Mouse (Mus musculus) bone marrow macrophage, adult 2 months (primary cell): ENCODE measurements around the gene 4930432M17Rik. TPM values are rescaled to one million over a fixed set of nuclear protein-coding genes. Genes with fewer than 3 reads are reported as not detected.

Source experiments
- H3K27ac ChIP-seq: 2 replicates; pipeline ENCODE4 v1.5.1; 2012; ENCODE audit warnings: low read depth, low read length; ENCODE audit not compliant: insufficient read depth
- H3K4me1 ChIP-seq: 2 replicates; pipeline ENCODE4 v1.6.1; 2012; ENCODE audit warnings: low read length; ENCODE audit not compliant: control insufficient read depth, insufficient read depth
- H3K4me3 ChIP-seq: 2 replicates; pipeline ENCODE4 v1.5.1; 2012; ENCODE audit warnings: mild to moderate bottlenecking, low read length, moderate library complexity; ENCODE audit not compliant: insufficient read depth
- CTCF ChIP-seq: IDR thresholded peaks from 2 replicates; pipeline ENCODE4 v1.5.1; 2012; ENCODE audit warnings: low read depth, mild to moderate bottlenecking, low read length, moderate library complexity
- POLR2A ChIP-seq: IDR thresholded peaks from 2 replicates; pipeline ENCODE4 v1.6.1; 2012; ENCODE audit warnings: mild to moderate bottlenecking, low read depth, low read length, borderline replicate concordance
- polyA plus RNA-seq: library from polyadenylated mRNA; stranded (reverse); fragments of >200 nt; gene quantifications from 2 replicates; pipeline ENCODE4 v1.2.4, GENCODE M21; 2012; ENCODE audit not compliant: missing spikeins, insufficient read depth, insufficient read length

4930432M17Rik gene
- polyA plus RNA-seq, 1 experiment: not detected

DNA sequence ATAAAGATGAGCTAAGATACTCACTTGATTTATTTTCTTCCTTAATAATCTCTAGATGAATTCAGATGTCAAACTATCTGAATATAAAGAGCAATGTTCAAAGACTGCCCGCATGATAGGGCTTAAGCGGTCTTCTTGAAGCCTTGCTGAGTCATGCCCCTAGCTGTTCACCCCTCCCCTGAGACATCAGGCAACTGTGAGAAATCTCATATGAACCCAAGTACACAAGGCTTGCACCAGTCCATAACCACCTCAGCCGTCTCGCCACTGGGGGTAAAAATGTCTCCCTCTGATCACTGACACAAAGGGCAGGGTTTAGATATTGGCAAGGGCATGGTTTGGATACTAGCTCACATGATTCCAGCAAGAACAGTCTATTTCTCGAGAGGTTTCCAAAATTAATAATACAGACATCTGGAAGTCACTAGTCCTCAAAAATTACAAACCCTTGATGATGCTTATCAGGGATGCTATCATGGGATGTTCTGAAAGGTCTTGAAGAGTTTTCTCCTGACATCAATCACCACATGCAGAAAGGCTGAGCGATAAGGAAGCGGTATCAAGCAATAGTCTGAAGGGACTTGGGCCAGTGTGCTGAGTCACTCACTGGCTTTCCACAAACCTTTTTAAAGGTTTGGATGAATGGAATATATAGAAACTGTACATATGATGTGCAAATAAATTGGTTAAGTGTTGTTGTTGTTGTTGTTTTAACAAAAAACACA lies 32.8 kb downstream of the 4930432M17Rik start:
- TF ChIP-seq CTCF (no peak), POLR2A (no peak)

DNA sequence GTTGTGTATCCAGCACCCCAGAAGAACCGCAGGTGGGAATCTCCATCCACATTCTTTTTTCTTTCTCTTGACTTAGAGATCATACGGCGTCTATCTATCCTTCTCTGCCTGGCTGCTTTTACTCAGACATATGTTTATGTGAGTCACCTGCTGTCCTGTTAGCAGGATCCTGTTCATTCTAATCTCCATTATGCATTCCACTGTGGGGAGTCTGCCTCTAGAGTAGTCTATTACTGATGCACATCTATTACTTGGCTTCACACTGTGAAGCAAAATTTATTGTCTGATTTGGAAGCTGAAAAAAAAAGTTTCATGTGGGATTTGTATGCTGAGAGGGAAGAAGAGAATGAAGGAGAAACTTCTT lies 33.3 kb downstream of the 4930432M17Rik start:
- TF ChIP-seq POLR2A (no peak), CTCF (no peak)
- no peaks in the 10 kb centered on the region for H3K4me1 ChIP-seq
- H3K4me3 ChIP-seq: no peak overlapping the region
- no peak overlapping the region for H3K27ac ChIP-seq

More for the DNA sequence above, 32.8 kb downstream of the 4930432M17Rik start:
- no peak overlapping the region for H3K4me3 ChIP-seq
- no peak overlapping the region for H3K27ac ChIP-seq
- H3K4me1 ChIP-seq: no peaks in the 10 kb centered on the region

DNA sequence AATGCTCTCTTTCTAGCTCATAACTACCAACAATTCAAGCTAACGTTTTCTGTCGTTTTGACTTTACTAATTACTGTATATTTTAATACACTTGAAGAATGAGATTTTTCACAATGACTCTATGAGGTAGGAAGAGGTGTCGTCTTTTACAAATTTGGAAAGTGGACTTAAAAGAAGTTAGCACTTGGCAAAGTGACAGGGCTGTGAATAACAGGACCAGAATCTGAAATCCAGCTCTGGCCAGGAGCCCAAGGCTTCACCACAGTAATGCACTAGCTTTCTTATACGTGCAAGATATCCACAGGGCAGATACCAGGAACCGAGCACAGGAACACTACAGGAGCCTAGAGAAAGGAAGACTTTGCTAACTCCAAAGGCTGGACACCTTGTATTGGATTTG lies 35.5 kb downstream of the 4930432M17Rik start:
- Histone ChIP-seq H3K4me3 (no peak overlapping the region), H3K27ac (no peak overlapping the region), H3K4me1 (no peaks in the 10 kb centered on the region)
- TF ChIP-seq CTCF (no peak), POLR2A (no peak)

DNA sequence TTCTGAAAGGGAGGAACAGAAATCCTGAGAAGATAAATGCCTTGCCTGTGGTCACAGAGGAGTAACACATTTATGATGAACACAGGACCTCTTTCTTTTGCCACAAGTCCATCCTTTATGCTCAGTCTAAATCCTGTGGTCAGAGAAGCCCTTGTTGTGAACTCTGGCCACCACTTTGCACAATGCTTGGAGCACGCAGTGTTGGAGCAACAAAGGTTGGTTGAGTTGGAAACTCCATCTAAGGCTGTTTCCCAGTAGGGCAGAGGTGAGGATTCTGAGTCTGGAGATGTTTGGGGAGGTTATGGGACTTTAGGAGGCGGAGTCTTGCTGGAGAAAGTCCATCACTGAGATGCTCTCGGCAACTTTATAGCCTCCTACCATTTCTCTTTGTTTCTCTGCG lies 36.5 kb downstream of the 4930432M17Rik start:
- H3K27ac ChIP-seq: no peak overlapping the region
- no peak for TF ChIP-seq CTCF
- no peaks in the 10 kb centered on the region for H3K4me1 ChIP-seq
- no peak overlapping the region for H3K4me3 ChIP-seq

DNA sequence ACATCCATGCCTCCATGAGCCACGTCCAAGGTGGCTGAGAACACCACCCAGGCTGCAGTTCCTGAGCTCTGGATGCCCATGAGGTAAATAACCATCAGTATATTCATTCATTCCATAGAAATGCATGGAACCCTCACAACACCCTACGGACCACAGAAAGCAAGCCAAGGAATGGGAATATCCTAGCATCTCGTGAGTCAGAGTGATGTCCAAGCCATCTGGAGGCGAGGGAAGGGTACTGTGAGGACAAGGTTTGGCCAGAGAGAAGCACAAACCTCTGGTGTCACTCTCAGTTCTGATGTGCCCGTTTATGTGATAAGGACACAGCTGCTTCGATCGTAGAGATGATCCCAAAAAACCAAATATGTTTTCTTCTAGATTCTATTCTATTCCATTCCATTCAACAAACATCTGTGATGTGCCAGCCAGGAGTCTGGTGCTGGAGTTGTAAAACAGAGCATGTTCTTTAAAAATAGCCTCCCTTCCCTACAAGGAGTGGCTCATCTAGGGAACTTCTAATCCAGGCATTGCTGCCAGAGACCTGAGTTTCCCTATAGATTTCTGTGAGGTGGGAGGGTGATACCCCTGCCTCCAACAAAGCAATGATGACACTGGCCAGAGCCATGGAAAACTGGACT lies 40.5 kb downstream of the 4930432M17Rik start:
- H3K4me1 ChIP-seq: no peaks in the 10 kb centered on the region
- no peak overlapping the region for H3K27ac ChIP-seq
- no peak overlapping the region for H3K4me3 ChIP-seq
- no peak for TF ChIP-seq CTCF

DNA sequence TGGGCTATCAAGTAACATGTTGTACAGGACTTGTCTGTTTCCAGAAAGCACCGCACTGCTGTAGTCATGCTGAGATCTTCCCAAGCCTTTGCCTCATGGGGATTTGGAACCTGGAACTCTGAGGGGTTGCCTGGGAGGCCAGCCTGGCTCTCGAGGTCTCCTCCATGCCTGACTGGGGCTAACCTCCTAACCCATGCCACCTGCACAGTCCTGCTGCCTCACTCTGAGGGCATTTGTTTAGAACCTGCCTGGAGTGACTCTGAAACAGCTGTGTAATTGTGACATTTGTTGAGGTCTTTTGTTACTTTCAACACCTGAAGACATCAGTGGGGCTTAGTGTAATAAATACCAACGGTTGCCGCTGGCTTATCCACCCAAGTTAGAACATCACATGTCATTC lies 41.7 kb downstream of the 4930432M17Rik start:
- Histone ChIP-seq H3K27ac (no peak overlapping the region), H3K4me1 (no peaks in the 10 kb centered on the region), H3K4me3 (no peak overlapping the region)
- TF ChIP-seq POLR2A (no peak), CTCF (no peak)

DNA sequence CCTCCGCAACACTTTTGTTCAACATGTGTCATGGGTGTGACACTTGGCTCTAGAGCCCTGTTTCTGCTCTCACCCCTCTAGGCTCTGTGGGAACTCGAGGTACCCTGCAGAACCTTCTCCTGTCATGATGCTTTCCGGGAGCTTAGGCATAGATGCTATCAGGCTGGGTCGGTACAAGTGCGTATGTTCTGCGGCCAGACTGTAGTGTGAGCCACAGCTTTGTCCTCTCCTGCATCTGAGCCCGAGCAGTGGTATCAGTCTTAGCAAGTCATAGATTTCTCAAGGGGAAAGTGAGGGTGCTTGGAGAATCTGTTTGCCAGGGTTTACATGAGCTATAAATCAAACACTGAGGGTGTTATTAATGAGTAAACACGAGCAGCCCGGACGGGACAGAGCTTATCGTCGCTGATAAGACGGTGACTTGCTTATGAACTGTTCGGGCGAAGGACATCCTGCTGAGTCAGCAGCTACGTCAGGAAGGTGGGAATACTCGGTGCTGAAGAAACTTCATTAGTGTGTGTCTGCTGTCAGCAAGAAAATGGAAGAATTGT lies 42.7 kb downstream of the 4930432M17Rik start:
- H3K4me1 ChIP-seq: no peaks in the 10 kb centered on the region
- H3K27ac ChIP-seq: no peak overlapping the region
- no peak for TF ChIP-seq POLR2A
- no peak for TF ChIP-seq CTCF
- H3K4me3 ChIP-seq: no peak overlapping the region

DNA sequence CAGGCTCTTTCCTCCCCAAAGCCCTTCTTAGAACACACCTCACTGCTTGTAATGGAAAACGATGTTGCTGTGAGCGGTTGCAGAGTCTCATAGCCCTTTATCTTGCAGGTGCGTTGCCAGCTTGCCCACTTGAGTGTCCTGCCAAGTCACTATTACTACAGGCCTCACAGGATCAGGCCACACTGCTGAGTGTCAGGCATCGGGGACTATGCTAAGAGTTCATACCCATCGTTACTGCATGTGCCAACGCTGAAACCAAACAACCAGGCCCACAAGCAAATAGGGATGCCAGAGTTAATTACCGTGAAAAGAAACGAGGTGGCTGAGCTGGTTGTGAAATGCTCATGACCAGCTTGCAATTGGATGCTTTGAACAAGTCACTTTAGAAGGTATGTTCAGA lies 43.3 kb downstream of the 4930432M17Rik start:
- Histone ChIP-seq H3K27ac (no peak overlapping the region), H3K4me3 (no peak overlapping the region), H3K4me1 (no peaks in the 10 kb centered on the region)
- TF ChIP-seq CTCF (no peak), POLR2A (no peak)

DNA sequence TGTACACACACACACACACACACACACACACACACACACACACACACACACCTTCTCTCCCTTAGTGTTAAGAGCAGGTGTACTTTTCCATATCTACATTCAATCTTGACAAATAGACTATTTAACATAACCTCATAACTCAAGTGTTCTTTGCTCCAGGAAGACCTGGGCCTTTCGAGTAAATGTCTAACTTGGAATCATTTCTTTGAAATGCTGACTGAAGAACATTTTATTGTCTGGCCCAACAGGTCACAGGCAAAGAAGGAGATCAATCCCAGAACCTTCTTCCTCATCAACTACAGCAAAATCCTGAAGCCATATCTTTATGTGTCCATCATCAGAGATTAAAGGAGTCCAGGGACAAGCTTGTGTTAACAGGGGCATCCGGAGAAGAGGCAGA lies 43.9 kb downstream of the 4930432M17Rik start:
- TF ChIP-seq CTCF (no peak), POLR2A (no peak)
- Histone ChIP-seq H3K27ac (no peak overlapping the region), H3K4me3 (no peak overlapping the region), H3K4me1 (no peaks in the 10 kb centered on the region)

DNA sequence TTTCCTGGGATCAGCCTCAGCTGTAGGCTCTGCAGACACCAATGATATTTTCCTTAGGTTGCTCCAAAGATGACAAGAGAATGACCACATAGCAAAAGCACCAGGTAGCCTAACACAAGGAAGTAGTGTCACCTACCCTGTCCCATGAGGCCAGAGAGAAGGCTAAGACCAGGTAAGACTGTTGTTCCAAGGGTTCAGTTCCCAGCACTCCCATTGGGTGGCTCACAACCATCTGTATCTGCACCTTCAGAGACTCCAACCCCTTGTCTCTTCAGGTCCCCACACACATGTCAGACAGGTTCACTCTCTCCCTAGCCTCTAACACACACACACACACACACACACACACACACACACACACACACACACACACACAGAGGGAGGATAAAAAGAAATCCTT lies 44.8 kb downstream of the 4930432M17Rik start:
- H3K27ac ChIP-seq: no peak overlapping the region
- TF ChIP-seq POLR2A (no peak), CTCF (no peak)
- no peak overlapping the region for H3K4me3 ChIP-seq
- no peaks in the 10 kb centered on the region for H3K4me1 ChIP-seq
